Mouse (Mus musculus): ENCODE results near the gene Alox5ap.
A peak's percentile ranks its signal among the peaks of the same experiment; 100 is the strongest.

Alox5ap gene

GRCm38 (mm10) chr5:149319874-149320323 is 55.3 kb downstream of the Alox5ap start:
- DNase-seq: no peak

GRCm38 (mm10) chr5:149320534-149321482 is 56.2 kb downstream of the Alox5ap start:
- peak; percentile 32 to 56 for DNase-seq

GRCm38 (mm10) chr5:149321909-149322841 is 57.6 kb downstream of the Alox5ap start:
- no peak for DNase-seq

- DNase-seq: peak; percentile 90 to 94
Observed at GRCm38 (mm10) chr5:149322938-149323553, 58.5 kb downstream of the Alox5ap start.

- DNase-seq: no peak
Observed at GRCm38 (mm10) chr5:149324739-149325138, 60.2 kb downstream of the Alox5ap start.

- peak in 1 of 2 experiments; percentile 50 for DNase-seq
Observed at GRCm38 (mm10) chr5:149329098-149329887, 64.7 kb downstream of the Alox5ap start.

- DNase-seq: no peak
Observed at GRCm38 (mm10) chr5:149330601-149331000, 66.0 kb downstream of the Alox5ap start.

- DNase-seq: no peak
Observed at GRCm38 (mm10) chr5:149331407-149332143, 67.0 kb downstream of the Alox5ap start.

GRCm38 (mm10) chr5:149332787-149333186 is 68.2 kb downstream of the Alox5ap start:
- DNase-seq: no peak

- DNase-seq: no peak
Observed at GRCm38 (mm10) chr5:149333941-149334698, 69.6 kb downstream of the Alox5ap start.

- no peak for DNase-seq
Observed at GRCm38 (mm10) chr5:149335009-149335408, 70.4 kb downstream of the Alox5ap start.

- DNase-seq: peak; percentile 95
Observed at GRCm38 (mm10) chr5:149335563-149336238, 71.1 kb downstream of the Alox5ap start.

- DNase-seq: peak in 1 of 2 experiments; percentile 33
Observed at GRCm38 (mm10) chr5:149337148-149337547, 72.6 kb downstream of the Alox5ap start.

Data from cerebellum, postnatal 14 days (tissue).